Mouse (Mus musculus) kidney, embryonic 14.5 days (tissue): ENCODE data around the gene Col1a2. TPM values are rescaled to one million over a fixed set of nuclear protein-coding genes. Genes with fewer than 3 reads are reported as not detected.

Experiments used
- ATAC-seq: fragments of 200-750 bp; cut with Nextera tagmentation; 2 replicates; pipeline ENCODE4 v1.8.0; 2017; ENCODE audit warnings: moderate number of reproducible peaks, mild to moderate bottlenecking, moderate TSS enrichment, moderate library complexity; ENCODE audit not compliant: low FRiP score, low TSS enrichment
- H3K27ac ChIP-seq: fragments of 300-500 bp; sonication (generic); 2 replicates; pipeline ENCODE4 v1.5.1; 2014; ENCODE audit warnings: low read depth, mild to moderate bottlenecking, low read length, moderate library complexity, mixed read lengths
- H3K27me3 ChIP-seq: fragments of 300-500 bp; sonication (generic); 2 replicates; pipeline ENCODE4 v1.6.1; 2014; ENCODE audit warnings: mild to moderate bottlenecking, low read length; ENCODE audit not compliant: control insufficient read depth, insufficient read depth
- H3K36me3 ChIP-seq: fragments of 300-500 bp; sonication (generic); 2 replicates; pipeline ENCODE4 v1.6.1; 2014; ENCODE audit warnings: low read length, mixed read lengths; ENCODE audit not compliant: control insufficient read depth, insufficient read depth
- H3K4me1 ChIP-seq: fragments of 300-500 bp; sonication (generic); 2 replicates; pipeline ENCODE4 v1.6.1; 2014; ENCODE audit warnings: low read length, mixed read lengths; ENCODE audit not compliant: control insufficient read depth, insufficient read depth
- H3K4me2 ChIP-seq: fragments of 300-500 bp; sonication (generic); replicated peaks from 2 replicates; pipeline ENCODE4 v1.6.1; 2014; ENCODE audit warnings: low read depth, mild to moderate bottlenecking, low read length
- H3K4me3 ChIP-seq: fragments of 300-500 bp; sonication (generic); 2 replicates; pipeline ENCODE4 v1.5.1; 2014; ENCODE audit warnings: mild to moderate bottlenecking, low read length
- H3K9ac ChIP-seq: fragments of 300-500 bp; sonication (generic); 2 replicates; pipeline ENCODE4 v1.6.1; 2014; ENCODE audit warnings: low read depth, mild to moderate bottlenecking, low read length, moderate library complexity
- H3K9me3 ChIP-seq: fragments of 300-500 bp; sonication (generic); 2 replicates; pipeline ENCODE4 v1.6.1; 2016; ENCODE audit warnings: low read length; ENCODE audit not compliant: control insufficient read depth
- WGBS: fragments of 180-500 bp; shearing (Covaris S2); extraction: QIAGEN DNeasy Blood & Tissue Kit; methylation state at CpG from one replicate; pipeline ENCODE4 v1.1.7; 2014; 5-methylcytosine and 5-hydroxymethylcytosine counted together
- polyA plus RNA-seq: library from polyadenylated mRNA; unstranded; fragments of >200 nt; fragmentation: Nextera tagmentation; extraction: Ambion mirVana; gene quantifications from 2 replicates; pipeline ENCODE4 v1.2.1, GENCODE M21; 2014

Gene Col1a2
- polyA plus RNA-seq, 1 experiment from 2014 or later = 267 TPM

DNA sequence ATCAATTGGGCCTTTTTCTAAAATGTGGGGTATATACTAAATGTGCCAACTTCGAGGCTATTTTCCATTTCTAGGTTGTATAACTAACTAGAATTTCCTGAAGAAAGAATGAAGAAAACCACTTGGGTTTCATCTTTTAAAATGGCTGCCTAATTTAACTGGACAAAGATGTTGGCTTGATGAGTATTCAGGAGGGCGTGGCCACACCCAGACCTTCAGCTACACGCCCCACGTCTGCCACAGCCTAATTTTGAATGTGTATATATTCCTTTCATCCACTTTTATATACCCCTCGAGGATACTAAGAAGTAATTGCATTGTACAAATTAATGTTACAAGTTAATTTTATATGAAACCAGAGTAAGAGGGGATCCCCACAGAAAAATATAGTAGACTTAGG lies 2.2 kb downstream of the Col1a2 start:
- no peaks in the 10 kb centered on the region for H3K9me3 ChIP-seq
- H3K4me3 ChIP-seq = peak overlapping the region; percentile 32
- H3K36me3 ChIP-seq = no peaks in the 10 kb centered on the region; the same call in 1 of the 2 replicates
- no peak for ATAC-seq
- H3K4me2 ChIP-seq = peak overlapping the region; percentile 69
- H3K9ac ChIP-seq = peak overlapping the region; percentile 48; the same call in 1 of the 2 replicates
- no peaks in the 10 kb centered on the region for H3K4me1 ChIP-seq
- H3K27ac ChIP-seq = no peak overlapping the region
- WGBS = 71% methylated on average over 5 of the region's 5 CpGs
- H3K27me3 ChIP-seq = peaks cover 4% of the 10 kb centered on the region; the same call in 1 of the 2 replicates

- Histone ChIP-seq H3K27me3 (peaks cover 4% of the 10 kb centered on the region; the same call in 1 of the 2 replicates), H3K9ac (peak overlapping the region; percentile 40; the same call in 1 of the 2 replicates), H3K4me2 (peak overlapping the region; percentile 69), H3K27ac (no peak overlapping the region), H3K4me3 (peak overlapping the region; percentile 32), H3K36me3 (peaks cover 4% of the 10 kb centered on the region; the same call in 1 of the 2 replicates), H3K9me3 (no peaks in the 10 kb centered on the region), H3K4me1 (no peaks in the 10 kb centered on the region)
- ATAC-seq = no peak
- WGBS = 80% methylated on average over 1 of the region's 1 CpGs
These were observed 2.7 kb downstream of the Col1a2 start for GRCm38 (mm10) chr6:4507323-4507722.

- Histone ChIP-seq H3K4me2 (peak overlapping the region; percentile 69), H3K9me3 (no peaks in the 10 kb centered on the region), H3K4me1 (no peaks in the 10 kb centered on the region), H3K36me3 (peaks cover 7% of the 10 kb centered on the region; the same call in 1 of the 2 replicates), H3K27ac (no peak overlapping the region), H3K4me3 (peak overlapping the region; percentile 32; the same call in 1 of the 2 replicates), H3K27me3 (peaks cover 4% of the 10 kb centered on the region; the same call in 1 of the 2 replicates), H3K9ac (no peak overlapping the region)
- no peak for ATAC-seq
- WGBS = 80% methylated on average over 4 of the region's 4 CpGs
These were observed 3.7 kb downstream of the Col1a2 start for GRCm38 (mm10) chr6:4508279-4508678.

DNA sequence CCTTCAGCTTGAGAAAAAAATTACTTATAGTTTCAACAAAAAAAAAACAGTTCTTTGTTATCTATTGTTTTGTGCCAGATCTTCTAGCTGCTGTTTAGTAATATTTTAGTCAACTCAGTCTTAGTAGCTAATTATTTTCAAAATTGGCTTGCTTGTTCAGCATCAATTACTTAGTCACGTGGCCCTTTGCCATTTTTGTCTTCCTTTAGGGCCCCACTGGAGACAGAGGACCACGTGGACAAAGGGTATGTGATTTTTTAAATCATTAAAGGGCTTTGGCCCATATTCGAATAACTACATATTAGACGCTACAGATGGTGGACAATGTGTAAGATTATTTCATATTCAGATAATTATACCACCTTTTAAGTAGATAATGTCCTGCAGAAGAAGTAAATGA lies 4.8 kb downstream of the Col1a2 start:
- ATAC-seq = no peak
- Histone ChIP-seq H3K9me3 (no peaks in the 10 kb centered on the region), H3K27ac (no peak overlapping the region), H3K4me3 (no peak overlapping the region), H3K36me3 (peaks cover 7% of the 10 kb centered on the region; the same call in 1 of the 2 replicates), H3K4me2 (no peak overlapping the region), H3K4me1 (no peaks in the 10 kb centered on the region), H3K27me3 (peaks cover 2% of the 10 kb centered on the region; the same call in 1 of the 2 replicates), H3K9ac (no peak overlapping the region)
- WGBS = 84% methylated on average over 4 of the region's 4 CpGs

GRCm38 (mm10) chr6:4514671-4515070 lies 10.1 kb downstream of the Col1a2 start:
- Histone ChIP-seq H3K4me3 (no peak overlapping the region), H3K27me3 (no peaks in the 10 kb centered on the region), H3K4me2 (no peak overlapping the region), H3K9me3 (no peaks in the 10 kb centered on the region), H3K36me3 (peaks cover 33% of the 10 kb centered on the region; the same call in 1 of the 2 replicates), H3K4me1 (no peaks in the 10 kb centered on the region), H3K27ac (no peak overlapping the region), H3K9ac (no peak overlapping the region)
- 90% methylated on average over 2 of the region's 2 CpGs for WGBS
- ATAC-seq = no peak

GRCm38 (mm10) chr6:4521031-4521430 lies 16.4 kb downstream of the Col1a2 start:
- ATAC-seq = no peak
- Histone ChIP-seq H3K27ac (no peak overlapping the region), H3K4me3 (no peak overlapping the region), H3K4me2 (no peak overlapping the region), H3K4me1 (no peaks in the 10 kb centered on the region), H3K27me3 (no peaks in the 10 kb centered on the region), H3K9me3 (no peaks in the 10 kb centered on the region), H3K9ac (no peak overlapping the region), H3K36me3 (peaks cover 49% of the 10 kb centered on the region)
- WGBS = 85% methylated on average over 3 of the region's 3 CpGs

- no peaks in the 10 kb centered on the region for H3K27me3 ChIP-seq
- no peak for ATAC-seq
- H3K4me1 ChIP-seq = no peaks in the 10 kb centered on the region
- no peak overlapping the region for H3K27ac ChIP-seq
- no peaks in the 10 kb centered on the region for H3K9me3 ChIP-seq
- H3K4me3 ChIP-seq = no peak overlapping the region
- H3K9ac ChIP-seq = no peak overlapping the region
- 93% methylated on average over 7 of the region's 7 CpGs for WGBS
- H3K36me3 ChIP-seq = peaks cover 45% of the 10 kb centered on the region
- no peak overlapping the region for H3K4me2 ChIP-seq
These were observed 23.8 kb downstream of the Col1a2 start for GRCm38 (mm10) chr6:4528439-4528838.

DNA sequence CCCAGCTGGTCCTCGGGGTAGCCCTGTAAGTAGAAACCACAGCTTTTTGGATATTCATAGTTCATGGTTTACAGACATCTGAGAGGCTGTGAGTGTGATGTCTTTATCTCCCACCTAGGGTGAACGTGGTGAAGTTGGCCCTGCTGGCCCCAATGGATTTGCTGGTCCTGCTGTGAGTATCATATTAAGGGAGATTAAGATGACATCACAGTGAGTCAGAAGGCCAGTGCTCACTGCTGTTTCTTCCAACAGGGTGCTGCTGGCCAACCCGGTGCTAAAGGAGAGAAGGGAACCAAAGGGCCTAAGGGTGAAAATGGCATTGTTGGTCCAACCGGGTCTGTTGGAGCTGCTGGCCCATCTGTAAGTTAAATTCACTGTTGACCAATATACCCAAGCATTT lies 26.4 kb downstream of the Col1a2 start:
- WGBS = 82% methylated on average over 4 of the region's 4 CpGs
- no peaks in the 10 kb centered on the region for H3K27me3 ChIP-seq
- H3K4me3 ChIP-seq = no peak overlapping the region
- H3K4me2 ChIP-seq = no peak overlapping the region
- peaks cover 56% of the 10 kb centered on the region for H3K36me3 ChIP-seq
- no peak overlapping the region for H3K9ac ChIP-seq
- H3K27ac ChIP-seq = no peak overlapping the region
- H3K4me1 ChIP-seq = no peaks in the 10 kb centered on the region
- ATAC-seq = no peak
- no peaks in the 10 kb centered on the region for H3K9me3 ChIP-seq

GRCm38 (mm10) chr6:4532898-4533297 lies 28.3 kb downstream of the Col1a2 start:
- WGBS = 92% methylated on average over 1 of the region's 1 CpGs

More at GRCm38 (mm10) chr6:4532898-4533297, 28.3 kb downstream of the Col1a2 start:
- no peak overlapping the region for H3K4me2 ChIP-seq
- H3K27me3 ChIP-seq = no peaks in the 10 kb centered on the region
- H3K9ac ChIP-seq = no peak overlapping the region
- no peak overlapping the region for H3K4me3 ChIP-seq
- no peaks in the 10 kb centered on the region for H3K4me1 ChIP-seq
- no peaks in the 10 kb centered on the region for H3K9me3 ChIP-seq
- H3K27ac ChIP-seq = no peak overlapping the region
- ATAC-seq = no peak
- H3K36me3 ChIP-seq = peaks cover 62% of the 10 kb centered on the region
